Mouse (Mus musculus) thymus, postnatal 14 days (tissue): ENCODE measurements at regions not wholly inside any gene's neighbourhood (a gene's known extent, or its start where the extent isn't known, plus 50 kb on each side); places are given as distances from the start of the nearest gene placed in this dataset.

Experiments
- DNase-seq: peaks from one replicate; pipeline ENCODE4 v3.0.0; 2021

GRCm38 (mm10) chr3:105130228-105130627 lies 63.6 kb downstream of the 4930564D02Rik start:
- no peak for DNase-seq

DNA sequence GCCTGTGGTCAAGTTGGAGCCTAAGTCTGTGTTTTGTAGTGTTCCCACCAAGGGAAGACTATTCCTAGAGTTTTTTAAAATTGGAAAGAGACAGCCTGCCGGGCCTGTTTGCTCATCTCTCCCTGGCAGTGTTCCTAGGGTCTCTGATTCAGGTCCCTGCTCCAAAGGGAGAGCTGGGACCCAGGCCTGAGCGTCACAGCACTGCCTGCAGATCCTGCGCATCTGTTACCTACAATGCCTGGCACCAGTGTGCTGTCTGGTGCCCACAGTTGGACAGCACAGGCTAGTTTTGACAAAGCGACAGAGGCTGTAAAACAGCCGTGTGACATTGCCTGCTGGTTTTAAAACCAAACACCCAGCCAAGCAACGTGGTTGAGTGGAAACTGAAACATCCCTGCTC lies 64.4 kb downstream of the 4930564D02Rik start:
- no peak for DNase-seq

DNA sequence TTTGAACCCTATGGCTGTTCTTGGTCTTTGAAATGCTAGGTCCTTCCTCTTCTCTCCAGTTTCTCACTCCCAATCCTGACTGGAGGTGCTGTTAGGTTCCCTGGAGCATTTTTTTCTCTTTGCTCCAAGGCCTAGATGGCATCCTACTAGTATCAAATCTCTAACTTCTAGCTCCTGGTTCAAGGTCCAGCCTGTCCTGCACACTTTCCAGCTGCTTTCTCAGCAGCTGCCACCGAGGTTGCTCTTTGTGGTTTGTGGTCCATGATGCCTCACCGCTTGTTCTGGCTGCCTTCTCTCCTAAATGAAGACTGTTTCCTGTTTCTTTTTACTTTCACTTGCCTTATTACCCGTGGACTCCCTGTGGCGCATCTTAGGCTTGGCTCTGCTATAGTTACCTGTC lies 66.4 kb downstream of the 4930564D02Rik start:
- DNase-seq: peak; percentile 69

- DNase-seq: no peak
These were observed 74.7 kb downstream of the 4930564D02Rik start for GRCm38 (mm10) chr3:105141170-105141971.

GRCm38 (mm10) chr3:105142631-105143030 lies 76.0 kb downstream of the 4930564D02Rik start:
- no peak for DNase-seq

DNA sequence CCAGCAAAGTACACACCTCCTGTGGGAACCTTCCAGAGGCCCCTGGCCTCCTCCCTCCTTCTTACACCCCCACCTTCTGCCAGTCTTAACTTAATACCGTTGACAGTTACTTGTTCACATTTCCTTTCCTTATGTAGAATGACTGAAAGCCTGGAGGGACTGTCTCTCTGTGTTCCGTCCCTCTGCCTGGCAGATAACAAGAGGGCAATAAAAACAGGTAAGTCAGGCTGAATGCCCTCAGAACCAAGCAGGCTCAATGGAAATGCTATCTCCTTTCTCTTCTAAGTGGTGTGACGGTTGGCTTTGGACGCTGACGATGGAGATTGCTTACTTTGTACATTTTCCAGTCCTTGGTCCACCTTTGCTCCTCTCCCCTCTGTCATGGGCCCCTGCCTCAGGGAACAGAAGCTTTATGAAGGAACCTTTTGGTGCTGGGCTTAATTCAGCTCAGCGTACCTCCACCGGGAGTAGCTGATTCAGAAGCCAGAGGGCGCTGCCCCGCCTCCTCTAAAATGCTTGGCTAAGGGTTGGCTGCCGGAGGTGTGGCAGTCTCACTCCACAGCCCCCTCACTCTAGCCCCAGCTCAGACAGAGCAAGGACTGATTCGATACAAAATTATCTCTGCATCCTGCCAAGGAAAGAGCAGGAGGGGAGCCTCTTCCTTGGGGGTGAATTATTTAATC lies 85.0 kb downstream of the 4930564D02Rik start:
- DNase-seq: peak; percentile 61

DNA sequence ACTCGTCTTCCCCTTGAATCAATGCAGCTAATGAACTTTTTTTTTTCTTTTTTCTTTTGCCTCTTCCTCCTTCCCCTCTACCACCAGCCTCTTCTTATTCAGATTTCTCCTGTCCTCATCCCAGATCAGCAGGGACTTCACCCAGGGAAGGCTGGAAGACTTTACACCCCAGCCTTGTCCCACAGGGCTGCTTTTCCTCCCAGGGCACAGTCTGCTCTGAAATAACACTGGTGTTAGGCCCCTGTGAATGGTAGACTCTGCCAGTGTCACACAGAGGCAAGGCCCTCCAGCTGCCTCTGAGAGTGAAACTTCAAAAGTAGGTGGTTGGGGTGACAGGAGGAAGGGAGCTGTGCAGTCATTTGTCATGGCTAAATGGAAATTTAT lies 85.5 kb downstream of the 4930564D02Rik start:
- DNase-seq: no peak

- no peak for DNase-seq
These were observed 91.7 kb downstream of the 4930564D02Rik start for GRCm38 (mm10) chr3:105158376-105158775.

DNA sequence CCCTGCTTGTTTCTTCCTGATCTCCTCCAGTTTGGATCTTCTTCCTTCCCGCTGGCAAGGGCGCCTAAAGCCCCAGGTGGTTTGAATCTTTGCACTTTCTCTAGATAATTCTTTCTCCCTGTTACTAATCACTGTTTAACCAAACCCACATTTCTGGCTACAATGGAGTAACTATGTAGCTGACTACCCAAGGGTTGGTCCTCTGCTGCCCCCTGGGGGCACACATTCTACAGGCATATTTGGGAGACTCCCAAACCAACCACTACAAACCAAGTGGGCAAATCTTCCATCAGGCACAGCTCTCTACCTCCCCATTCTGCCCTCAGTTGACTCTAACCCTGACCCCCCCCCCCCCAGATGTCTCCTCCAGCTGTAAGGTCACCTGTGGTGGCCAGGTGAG lies 98.7 kb downstream of the 4930564D02Rik start:
- DNase-seq: peak; percentile 83

GRCm38 (mm10) chr3:105169117-105169516 lies 102.5 kb downstream of the 4930564D02Rik start:
- no peak for DNase-seq

DNA sequence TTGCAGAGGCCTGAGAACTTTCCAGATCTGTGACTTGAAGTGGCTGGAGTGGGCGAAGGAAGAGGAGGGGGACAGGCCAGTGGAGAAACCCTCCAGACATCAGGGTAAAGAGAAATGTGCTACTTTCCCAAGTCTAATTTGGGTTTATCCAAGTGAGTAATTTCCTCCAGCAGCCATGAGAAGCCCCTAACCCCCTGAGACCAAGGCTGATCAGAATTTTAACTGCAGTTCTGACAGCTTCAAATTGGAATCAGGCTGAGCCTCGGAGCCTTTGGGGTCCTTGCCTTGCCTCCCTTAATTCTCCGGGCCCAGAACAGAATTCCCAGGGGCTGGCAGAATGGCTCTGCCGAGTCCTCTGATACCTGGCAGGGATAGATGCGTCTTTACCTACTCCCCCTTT lies 104.9 kb downstream of the 4930564D02Rik start:
- DNase-seq: no peak

GRCm38 (mm10) chr3:105172054-105172453 lies 105.4 kb downstream of the 4930564D02Rik start:
- DNase-seq: no peak

- no peak for DNase-seq
These were observed 124.7 kb downstream of the 4930564D02Rik start for GRCm38 (mm10) chr3:105191303-105191702.

DNA sequence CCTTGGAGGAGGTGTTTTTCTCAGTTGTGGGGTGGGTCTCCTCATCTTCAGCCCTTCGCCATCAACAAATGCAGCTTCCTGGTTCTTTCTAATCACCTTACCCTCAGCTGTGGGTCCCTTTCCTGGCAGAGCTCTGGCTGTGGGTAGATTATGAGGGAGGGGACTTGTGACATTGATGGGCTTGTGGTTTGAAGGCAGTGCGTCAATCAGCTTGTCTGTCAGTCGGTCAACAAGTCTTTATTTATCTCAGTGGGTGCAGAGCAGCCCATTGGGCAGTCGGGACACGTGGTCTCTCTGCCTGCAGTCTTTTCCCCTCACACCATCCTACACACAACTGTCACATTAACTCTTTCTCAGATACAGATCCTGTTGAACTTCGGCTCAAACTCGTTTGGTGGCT lies 125.2 kb downstream of the 4930564D02Rik start:
- no peak for DNase-seq

DNA sequence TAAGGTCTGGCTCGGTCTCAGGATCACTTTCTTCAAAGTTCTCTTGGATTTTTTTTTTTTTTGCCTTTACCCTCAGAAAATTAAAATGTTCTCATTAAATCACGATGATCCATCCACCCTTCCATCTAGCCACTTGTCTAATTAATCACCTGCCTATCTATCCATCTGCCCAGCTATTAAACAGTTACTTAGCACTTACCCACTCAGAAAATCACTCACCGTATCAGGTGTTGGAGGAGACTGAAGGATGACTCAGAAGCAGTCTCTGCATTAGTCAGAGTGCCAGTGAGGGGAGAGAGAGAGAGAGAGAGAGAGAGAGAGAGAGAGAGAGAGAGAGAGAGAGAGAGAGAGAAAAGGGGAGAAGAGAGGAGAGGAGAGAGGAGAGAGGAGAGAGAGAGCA lies 134.1 kb downstream of the 4930564D02Rik start:
- no peak for DNase-seq

- DNase-seq: no peak
These were observed 142.5 kb downstream of the 4930564D02Rik start for GRCm38 (mm10) chr3:105209164-105209563.

DNA sequence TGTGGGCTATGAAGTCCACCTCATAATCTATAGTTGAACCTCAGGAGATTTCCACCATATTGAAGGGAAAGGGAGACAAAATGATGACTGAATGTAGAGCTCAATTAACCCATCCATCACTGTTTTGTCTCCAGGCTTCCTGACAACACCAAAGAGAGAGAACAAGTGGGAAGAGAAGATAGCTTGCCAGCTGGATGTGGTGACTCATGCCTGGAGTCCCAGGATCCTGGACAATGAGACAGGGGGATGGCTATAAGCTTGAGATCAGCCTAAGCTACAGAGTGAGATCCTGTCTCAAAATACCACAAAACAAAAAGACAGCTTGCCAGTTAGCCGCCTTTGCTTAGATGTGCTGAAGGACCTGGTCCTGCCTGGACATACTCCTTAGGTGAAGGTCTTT lies 144.4 kb downstream of the 4930564D02Rik start:
- DNase-seq: no peak

GRCm38 (mm10) chr3:105211726-105212125 lies 145.1 kb downstream of the 4930564D02Rik start:
- DNase-seq: no peak

GRCm38 (mm10) chr3:105214867-105215266 lies 148.2 kb downstream of the 4930564D02Rik start:
- no peak for DNase-seq

- DNase-seq: no peak
These were observed 149.1 kb downstream of the 4930564D02Rik start for GRCm38 (mm10) chr3:105215729-105216128.

DNA sequence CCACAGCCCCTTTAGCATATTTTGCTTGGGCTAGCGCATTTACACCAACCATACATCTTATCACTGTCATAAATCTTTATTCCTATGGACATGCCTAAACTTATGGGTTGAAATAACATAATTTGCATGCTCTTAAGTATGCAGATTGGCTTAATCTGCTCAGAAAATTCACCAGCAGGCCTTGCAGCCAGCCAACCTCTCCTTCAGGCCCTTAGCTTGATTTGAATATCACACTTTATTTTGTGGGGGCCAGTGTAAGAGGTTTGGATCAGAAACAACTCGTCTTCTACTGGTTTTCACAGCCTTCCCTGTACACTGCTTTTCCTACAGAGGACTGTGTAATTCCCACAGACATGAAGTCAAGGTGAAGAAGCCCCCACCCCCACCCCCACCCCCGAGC lies 153.0 kb downstream of the 4930564D02Rik start:
- no peak for DNase-seq

DNA sequence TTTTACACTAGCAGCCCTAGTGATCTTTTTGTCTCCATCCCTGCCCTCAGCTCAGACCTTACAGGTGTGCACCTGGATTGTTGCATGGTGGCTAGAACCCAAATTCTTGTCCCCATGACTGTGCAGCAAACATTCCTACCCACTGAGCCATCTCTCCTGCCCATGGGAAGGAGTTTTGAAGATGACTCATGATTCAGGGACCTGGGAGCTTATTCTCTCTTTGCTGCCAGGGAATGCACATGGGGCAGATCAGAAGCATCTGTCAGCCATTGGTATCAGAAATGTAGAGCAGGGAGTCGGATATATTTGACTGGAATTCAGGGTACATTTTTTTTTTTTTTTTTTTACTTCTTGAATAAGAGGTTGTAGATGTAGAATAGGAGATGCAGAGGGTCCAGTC lies 154.0 kb downstream of the 4930564D02Rik start:
- no peak for DNase-seq

DNA sequence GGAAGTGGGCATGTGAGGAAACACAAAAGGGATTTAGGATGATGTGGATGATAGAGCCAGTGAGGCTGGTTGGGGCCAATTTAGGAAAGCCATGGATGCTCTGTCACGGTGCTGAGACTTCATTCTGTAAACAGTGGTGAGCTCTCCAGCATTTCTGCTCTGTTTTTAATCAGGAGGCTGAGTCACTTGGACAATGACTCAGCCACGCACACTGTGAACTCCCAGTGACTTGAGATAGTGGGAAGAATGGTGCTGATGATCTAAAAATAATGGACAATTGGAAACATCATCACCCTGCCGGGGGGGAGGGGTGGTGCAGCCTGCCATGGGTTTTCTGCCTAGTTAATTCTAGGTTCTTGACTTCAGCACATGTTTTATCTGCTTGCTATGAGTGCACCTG lies 156.3 kb downstream of the 4930564D02Rik start:
- DNase-seq: no peak

DNA sequence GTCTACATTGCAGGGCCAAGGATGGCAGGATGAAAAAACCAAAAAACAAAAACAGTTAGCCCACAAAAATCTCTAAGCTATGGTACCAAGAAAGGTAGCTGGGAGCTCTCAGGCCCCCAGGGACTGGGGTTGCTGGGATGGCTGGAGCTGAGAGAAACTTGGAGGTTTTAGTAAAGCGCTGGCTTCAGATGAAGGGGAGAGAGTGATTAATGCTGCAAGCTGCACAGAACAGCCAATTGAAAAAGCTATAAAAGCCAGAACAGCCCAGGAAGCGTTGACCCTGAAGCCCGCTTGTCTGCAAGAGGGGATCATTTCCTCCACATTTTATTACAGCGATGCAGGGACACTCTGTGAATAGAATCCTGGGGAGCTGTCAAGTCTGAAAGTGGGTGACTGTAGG lies 157.0 kb downstream of the 4930564D02Rik start:
- no peak for DNase-seq

DNA sequence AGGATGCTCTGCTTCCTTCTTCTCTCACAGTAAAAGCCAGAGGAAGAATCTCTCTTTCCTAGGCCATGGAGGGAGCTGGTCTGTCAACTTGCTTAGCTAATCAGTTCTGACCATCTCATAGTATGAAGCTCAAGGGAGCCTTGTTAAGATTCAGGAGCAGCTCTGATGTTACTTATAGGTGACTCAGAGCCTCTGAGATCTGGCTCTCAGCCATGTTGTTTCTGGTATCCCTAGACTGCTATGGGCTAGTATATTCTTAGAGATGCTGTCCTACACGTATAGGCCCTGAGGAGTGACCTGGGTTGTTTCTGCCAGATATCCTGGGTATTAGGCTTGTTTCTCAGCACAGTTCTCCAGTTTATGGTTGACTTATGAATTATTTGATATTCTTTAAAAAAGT lies 160.9 kb downstream of the 4930564D02Rik start:
- no peak for DNase-seq
